Mouse (Mus musculus): ENCODE measurements around the gene Akr1a1. TPM values are rescaled to one million over a fixed set of nuclear protein-coding genes. Genes with fewer than 3 reads are reported as not detected.

Akr1a1 gene
- total RNA-seq, 1 experiment from 2014 or later: 927 TPM

Other genes with a start within 250 kb of the Akr1a1 start
- gene Mast2, start 187.5 kb downstream of the Akr1a1 start, total RNA-seq (2021): 40.7 and 46.7 TPM in 2 replicates
- gene Ipp, start 144.1 kb downstream of the Akr1a1 start, total RNA-seq (2021): 14.8 and 22.1 TPM in 2 replicates
- gene Tmem69, start 95.7 kb downstream of the Akr1a1 start, total RNA-seq (2021): 20.7 and 26.7 TPM in 2 replicates
- 96.5 and 97.4 TPM in 2 replicates for gene Gpbp1l1, start 94.0 kb downstream of the Akr1a1 start, total RNA-seq (2021)
- 12.1 and 19.5 TPM in 2 replicates for gene Ccdc17, start 55.0 kb downstream of the Akr1a1 start, total RNA-seq (2021)
- gene Nasp, start 23.7 kb downstream of the Akr1a1 start, total RNA-seq (2021): 30.9 and 37.1 TPM in 2 replicates
- 777 and 778 TPM in 2 replicates for gene Prdx1, start 33.9 kb upstream of the Akr1a1 start, total RNA-seq (2021)
- 29.4 and 32.0 TPM in 2 replicates for gene Mmachc, start 56.7 kb upstream of the Akr1a1 start, total RNA-seq (2021)
- 21.1 and 31.9 TPM in 2 replicates for gene Ccdc163, start 56.8 kb upstream of the Akr1a1 start, total RNA-seq (2021)
- 4.8 and 9.0 TPM in 2 replicates for gene Tesk2, start 69.3 kb upstream of the Akr1a1 start, total RNA-seq (2021)
- 18.1 and 25.1 TPM in 2 replicates for gene Toe1, start 156.0 kb upstream of the Akr1a1 start, total RNA-seq (2021)
- gene Mutyh, start 156.0 kb upstream of the Akr1a1 start, total RNA-seq (2021): 3.9 and 9.0 TPM in 2 replicates
- gene Hpdl, start 170.0 kb upstream of the Akr1a1 start, total RNA-seq (2021): 2.7 and 3.6 TPM in 2 replicates
- 5.0 and 5.1 TPM in 2 replicates for gene Zswim5, start 225.7 kb upstream of the Akr1a1 start, total RNA-seq (2021)

All from adrenal gland, postnatal 25 days (tissue).